Mouse (Mus musculus) hindbrain, embryonic 14.5 days (tissue): Measurements from ENCODE around the gene Pacs1. TPM values are rescaled to one million over a fixed set of nuclear protein-coding genes. Genes with fewer than 3 reads are reported as not detected.

Experiments
- ATAC-seq: fragments of 200-750 bp; cut with Nextera tagmentation; 2 replicates; pipeline ENCODE4 v1.8.0; 2017; ENCODE audit warnings: moderate number of reproducible peaks, mild to moderate bottlenecking, moderate TSS enrichment, moderate library complexity; ENCODE audit not compliant: low FRiP score
- DNase-seq: peaks from one replicate; pipeline ENCODE4 v3.0.0-alpha.2; 2015; ENCODE audit warnings: low spot score
- H3K27ac ChIP-seq: fragments of 300-500 bp; sonication (generic); 2 replicates; pipeline ENCODE4 v1.5.1; 2014; ENCODE audit warnings: mild to moderate bottlenecking, moderate library complexity
- H3K27me3 ChIP-seq: fragments of 300-500 bp; sonication (generic); 2 replicates; pipeline ENCODE4 v1.6.1; 2014; ENCODE audit warnings: mild to moderate bottlenecking, low read length, mixed read lengths; ENCODE audit not compliant: control insufficient read depth, insufficient read depth
- H3K36me3 ChIP-seq: fragments of 300-500 bp; sonication (generic); replicated peaks from 2 replicates; pipeline ENCODE4 v1.6.1; 2014; ENCODE audit not compliant: control insufficient read depth, insufficient read depth
- H3K4me1 ChIP-seq: fragments of 300-500 bp; sonication (generic); replicated peaks from 2 replicates; pipeline ENCODE4 v1.6.1; 2014; ENCODE audit warnings: antibody characterized with exemption, low read length, mixed read lengths; ENCODE audit not compliant: control insufficient read depth, insufficient read depth
- H3K4me2 ChIP-seq: fragments of 300-500 bp; sonication (generic); replicated peaks from 2 replicates; pipeline ENCODE4 v1.6.1; 2014; ENCODE audit warnings: mild to moderate bottlenecking, moderate library complexity
- H3K4me3 ChIP-seq: fragments of 300-500 bp; sonication (generic); replicated peaks from 2 replicates; pipeline ENCODE4 v1.5.1; 2014; ENCODE audit warnings: mild to moderate bottlenecking, low read length
- H3K9ac ChIP-seq: fragments of 300-500 bp; sonication (generic); 2 replicates; pipeline ENCODE4 v1.6.1; 2014
- H3K9me3 ChIP-seq: fragments of 300-500 bp; sonication (generic); 2 replicates; pipeline ENCODE4 v1.6.1; 2016; ENCODE audit warnings: low read length; ENCODE audit not compliant: control insufficient read depth
- WGBS: fragments of 180-500 bp; shearing (Covaris S2); extraction: QIAGEN DNeasy Blood & Tissue Kit; methylation state at CpG from one replicate; pipeline ENCODE4 v1.1.7; 2014; 5-methylcytosine and 5-hydroxymethylcytosine counted together
- polyA plus RNA-seq: library from polyadenylated mRNA; unstranded; fragments of >200 nt; fragmentation: Nextera tagmentation; extraction: Ambion mirVana; gene quantifications from 2 replicates; pipeline ENCODE4 v1.2.1, GENCODE M21; 2014

The Pacs1 gene
- polyA plus RNA-seq, 1 experiment from 2014 or later = 54.3 TPM

DNA sequence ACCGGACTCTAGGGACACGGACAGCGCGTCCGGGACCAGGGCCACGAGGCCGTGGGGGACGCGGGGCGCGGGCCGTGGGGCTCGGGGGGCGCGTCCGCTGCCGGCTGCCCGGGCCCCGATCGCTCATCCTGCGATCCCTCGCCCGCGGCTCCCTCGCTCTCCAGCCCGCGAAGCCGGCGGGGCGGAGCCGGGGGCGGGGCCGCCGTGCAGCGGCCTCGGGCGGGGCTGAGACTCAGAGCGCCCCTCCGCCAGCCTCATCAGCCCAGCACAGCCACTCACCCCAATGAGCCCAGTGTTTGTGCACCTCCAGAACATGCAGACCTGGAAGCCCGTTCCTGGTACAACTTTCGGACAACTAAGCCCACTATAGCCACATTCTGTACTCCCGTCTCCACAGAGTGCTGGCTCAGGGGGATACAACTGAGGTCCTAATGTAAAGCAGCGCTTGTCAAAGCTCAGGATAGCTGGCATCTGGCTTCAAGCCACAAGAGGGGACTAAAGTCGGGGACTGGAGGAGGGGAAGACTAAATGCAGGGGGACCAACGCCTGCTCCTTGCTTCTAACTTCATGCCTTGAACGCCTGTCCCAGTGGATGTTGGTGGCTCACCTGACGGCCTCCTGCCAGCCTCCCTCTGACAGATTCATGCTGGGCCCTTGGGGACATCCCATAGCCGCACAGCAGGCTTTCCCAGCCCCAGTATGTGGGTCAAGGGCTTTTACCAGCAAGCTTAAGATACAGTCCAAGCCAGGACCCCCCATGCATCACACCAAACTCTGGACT is 174.4 kb downstream of the Pacs1 start, which contains the start of gene Cnih2:
TSS of gene Cnih2 (minus strand) at position 159 of the 781 bp plus-strand sequence.
- peak within 1 kb of the TSS; percentile 99 for H3K9ac ChIP-seq
- peak within 1 kb of the TSS; percentile 56 for H3K4me2 ChIP-seq
- H3K4me1 ChIP-seq = peaks cover 43% of the 10 kb centered on the region
- peak within 1 kb of the TSS; percentile 96 for H3K27ac ChIP-seq
- peak; percentile 70 for ATAC-seq
- peak within 1 kb of the TSS; percentile 69 for H3K4me3 ChIP-seq
- H3K36me3 ChIP-seq = peaks cover 48% of the 10 kb centered on the region
- no peaks in the 10 kb centered on the region for H3K9me3 ChIP-seq
- no peaks in the 10 kb centered on the region for H3K27me3 ChIP-seq
- peak; percentile 79 for DNase-seq
- 1% methylated on average over 21 of the region's 48 CpGs for WGBS

DNA sequence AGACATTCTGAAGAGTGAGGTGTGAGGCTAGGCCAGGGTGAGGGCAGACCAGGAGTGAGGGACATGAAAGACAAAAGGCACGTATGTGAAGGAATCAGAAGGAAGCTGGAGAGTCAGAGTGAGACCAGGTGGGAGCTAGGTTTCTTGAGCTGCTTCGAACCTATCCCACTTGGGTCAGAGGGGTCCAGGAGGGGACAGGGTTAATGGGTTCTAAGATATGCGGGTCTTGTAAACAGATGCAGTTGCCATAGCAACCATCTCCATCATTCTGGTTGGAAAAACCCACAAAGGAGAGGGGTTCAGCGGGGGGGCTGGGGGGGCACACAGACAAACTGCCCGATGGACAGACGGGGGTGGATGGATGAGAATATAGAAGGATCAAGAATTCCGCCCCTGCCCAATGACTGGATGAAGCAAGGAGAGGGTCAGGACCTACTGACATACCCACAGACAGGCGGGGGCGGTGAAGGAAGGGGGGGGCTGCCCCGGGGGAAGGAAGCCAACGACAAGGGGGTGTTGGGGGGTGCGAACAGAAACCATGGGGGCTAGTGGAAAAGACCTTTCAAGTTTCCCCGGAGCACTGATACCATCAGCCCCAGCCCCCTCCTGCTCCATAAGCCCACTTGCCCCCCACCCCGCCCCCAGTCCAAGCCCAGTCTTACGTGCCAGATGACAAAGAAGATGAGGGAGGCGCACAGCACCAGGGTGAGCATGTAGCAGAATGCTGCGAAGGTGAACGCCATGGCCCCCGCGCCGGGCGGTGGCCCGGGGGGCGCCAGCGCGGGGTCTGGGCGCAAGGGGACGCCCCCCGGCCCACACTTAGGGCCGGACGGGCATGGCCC is 175.2 kb downstream of the Pacs1 start:
- peaks cover 49% of the 10 kb centered on the region for H3K4me1 ChIP-seq
- no peaks in the 10 kb centered on the region for H3K27me3 ChIP-seq
- peak overlapping the region; percentile 96 for H3K27ac ChIP-seq
- H3K36me3 ChIP-seq = peaks cover 48% of the 10 kb centered on the region
- H3K4me2 ChIP-seq = peak overlapping the region; percentile 56
- peak overlapping the region; percentile 69 for H3K4me3 ChIP-seq
- DNase-seq (peak; percentile 58), ATAC-seq (peak; percentile 15; the same call in 1 of the 2 replicates)
- no peaks in the 10 kb centered on the region for H3K9me3 ChIP-seq
- 1% methylated on average over 28 of the region's 31 CpGs for WGBS
- H3K9ac ChIP-seq = peak overlapping the region; percentile 99

DNA sequence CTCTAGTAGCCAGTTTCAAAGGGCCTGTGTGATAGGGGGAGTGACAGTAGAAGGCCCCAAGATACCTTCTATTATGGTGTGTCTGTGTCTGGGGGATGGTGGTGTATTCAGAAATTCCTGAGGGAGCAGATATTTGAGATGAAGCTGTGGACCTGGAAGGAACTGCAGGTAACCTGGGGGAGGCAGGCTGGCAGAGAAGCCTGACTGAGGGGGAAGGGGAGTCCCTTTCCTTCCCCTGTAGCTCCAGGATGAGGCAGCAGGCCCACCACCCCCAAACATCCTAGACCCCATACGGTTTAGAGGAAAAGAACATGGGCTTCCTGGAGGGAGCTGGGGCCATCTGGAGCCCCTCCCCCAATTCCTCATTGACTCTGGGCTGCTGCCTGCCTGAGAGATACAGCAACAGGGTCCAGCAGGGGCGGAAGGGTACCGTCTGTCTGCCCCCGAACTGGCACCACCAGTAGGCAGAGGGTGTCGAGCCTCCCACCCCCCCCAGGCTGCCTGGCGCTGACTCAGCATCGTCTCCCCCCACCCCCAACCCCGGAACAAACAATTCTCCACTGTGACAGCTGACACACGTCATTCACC is 176.9 kb downstream of the Pacs1 start:
- Histone ChIP-seq H3K27me3 (no peaks in the 10 kb centered on the region), H3K9me3 (no peaks in the 10 kb centered on the region), H3K9ac (peak overlapping the region; percentile 99), H3K4me1 (peaks cover 49% of the 10 kb centered on the region), H3K4me3 (peak overlapping the region; percentile 69), H3K27ac (peak overlapping the region; percentile 96), H3K36me3 (peaks cover 48% of the 10 kb centered on the region), H3K4me2 (peak overlapping the region; percentile 56)
- ATAC-seq = no peak
- 6% methylated on average over 9 of the region's 9 CpGs for WGBS
- no peak for DNase-seq

DNA sequence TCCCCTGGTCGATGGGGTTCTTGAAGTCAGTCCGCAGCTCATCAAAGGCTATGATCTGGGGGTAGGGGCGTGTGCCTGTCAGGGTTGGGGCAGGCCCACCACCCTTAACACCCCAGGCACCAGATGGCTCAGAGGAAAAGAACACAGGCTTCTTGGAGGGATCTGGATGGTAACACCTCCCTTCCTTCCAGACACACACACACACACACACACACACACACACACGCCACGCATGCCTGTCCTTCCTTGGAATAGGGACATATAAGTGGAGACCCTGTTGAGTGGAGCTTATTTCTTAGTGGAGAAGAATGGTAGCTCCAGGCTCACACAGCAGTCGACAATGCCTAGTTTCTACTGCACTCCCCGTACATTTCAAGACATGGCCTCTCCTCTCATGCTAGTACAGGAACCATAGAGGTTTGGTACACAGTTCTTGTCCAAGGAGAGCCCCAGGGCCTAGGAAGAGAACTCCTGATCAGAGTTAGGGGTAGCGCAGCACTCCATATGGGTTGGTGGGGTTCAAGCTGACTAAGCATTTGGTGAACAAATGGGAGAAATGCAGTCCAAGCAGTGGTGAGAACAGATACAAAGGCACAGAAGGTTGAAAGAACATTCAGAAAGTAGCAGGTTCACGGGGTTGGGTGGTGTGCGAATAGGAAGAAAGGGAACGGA is 178.0 kb downstream of the Pacs1 start:
- H3K9ac ChIP-seq = peak overlapping the region; percentile 99
- H3K36me3 ChIP-seq = peaks cover 46% of the 10 kb centered on the region
- no peaks in the 10 kb centered on the region for H3K27me3 ChIP-seq
- peak overlapping the region; percentile 96 for H3K27ac ChIP-seq
- no peak for ATAC-seq
- no peak for DNase-seq
- peak overlapping the region; percentile 56 for H3K4me2 ChIP-seq
- H3K9me3 ChIP-seq = no peaks in the 10 kb centered on the region
- peak overlapping the region; percentile 69 for H3K4me3 ChIP-seq
- H3K4me1 ChIP-seq = peaks cover 49% of the 10 kb centered on the region
- WGBS = 26% methylated on average over 11 of the region's 11 CpGs

DNA sequence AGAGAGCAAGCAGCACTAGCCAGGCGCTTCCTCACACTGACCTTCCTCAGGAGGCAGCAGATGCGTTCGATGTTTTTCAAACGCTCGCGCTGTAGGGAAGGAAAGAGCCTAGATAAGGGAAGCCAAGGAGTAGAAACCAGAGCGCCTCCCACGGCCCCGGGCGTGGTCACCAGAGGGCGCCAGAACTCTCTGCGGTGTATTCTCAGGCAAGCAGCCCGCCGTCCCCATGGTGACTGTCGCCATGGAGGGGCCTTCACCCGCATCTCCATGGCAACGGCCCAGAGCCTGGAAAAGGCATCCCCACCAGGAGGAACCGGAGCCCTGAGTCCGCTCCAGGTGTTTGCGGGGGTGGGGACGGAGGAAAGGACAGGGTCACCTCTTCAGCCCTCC is 178.7 kb downstream of the Pacs1 start:
- H3K36me3 ChIP-seq = peaks cover 40% of the 10 kb centered on the region
- peak overlapping the region; percentile 56 for H3K4me2 ChIP-seq
- H3K4me1 ChIP-seq = peaks cover 52% of the 10 kb centered on the region
- under 1% methylated on average over 20 of the region's 21 CpGs for WGBS
- H3K27ac ChIP-seq = peak overlapping the region; percentile 96
- H3K27me3 ChIP-seq = no peaks in the 10 kb centered on the region
- DNase-seq (peak; percentile 93), ATAC-seq (peak; percentile 51)
- peak overlapping the region; percentile 69 for H3K4me3 ChIP-seq
- no peaks in the 10 kb centered on the region for H3K9me3 ChIP-seq
- H3K9ac ChIP-seq = peak overlapping the region; percentile 99

DNA sequence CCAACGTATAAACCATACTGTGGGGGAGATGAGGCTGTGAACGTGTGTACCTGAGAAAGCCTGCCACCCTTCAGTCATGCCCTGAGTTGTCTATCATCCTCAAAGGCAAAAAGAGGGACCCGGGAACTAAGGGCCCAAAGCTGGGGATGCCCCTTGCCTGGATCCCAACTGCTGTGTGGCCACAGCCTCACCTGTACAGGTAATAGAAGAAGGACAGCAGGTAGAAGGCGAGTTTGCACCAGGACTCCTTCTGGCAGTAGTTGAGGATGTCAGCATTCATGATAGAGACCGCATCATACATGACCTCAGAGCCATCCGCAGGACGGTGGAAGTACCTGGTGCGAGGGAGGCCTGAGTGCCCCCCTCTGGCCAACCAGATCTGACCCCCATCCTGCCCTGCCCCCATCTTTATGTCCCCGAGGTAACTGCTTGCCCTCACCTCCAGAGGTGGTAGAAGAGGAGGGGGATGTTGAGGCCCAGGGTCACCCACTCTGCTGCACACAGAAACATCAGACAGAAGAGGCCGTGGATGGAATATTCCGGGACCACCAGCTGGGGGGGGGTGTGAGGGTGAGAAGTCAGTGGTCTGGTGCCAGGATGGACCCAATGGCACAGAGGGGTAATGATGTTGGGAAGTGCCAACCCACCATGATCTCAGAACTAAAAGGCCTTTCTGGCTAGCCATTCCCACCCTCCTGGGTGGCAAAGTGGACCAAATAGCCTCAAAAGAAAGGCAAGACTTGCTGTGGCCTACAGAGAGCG is 179.3 kb downstream of the Pacs1 start:
- H3K36me3 ChIP-seq = peaks cover 40% of the 10 kb centered on the region
- peaks cover 50% of the 10 kb centered on the region for H3K4me1 ChIP-seq
- peak overlapping the region; percentile 50 for H3K9ac ChIP-seq
- H3K4me2 ChIP-seq = peak overlapping the region; percentile 56
- H3K27ac ChIP-seq = peak overlapping the region; percentile 96
- no peaks in the 10 kb centered on the region for H3K27me3 ChIP-seq
- H3K9me3 ChIP-seq = no peaks in the 10 kb centered on the region
- WGBS = 77% methylated on average over 12 of the region's 12 CpGs
- DNase-seq = no peak
- ATAC-seq = no peak
- peak overlapping the region; percentile 69 for H3K4me3 ChIP-seq

DNA sequence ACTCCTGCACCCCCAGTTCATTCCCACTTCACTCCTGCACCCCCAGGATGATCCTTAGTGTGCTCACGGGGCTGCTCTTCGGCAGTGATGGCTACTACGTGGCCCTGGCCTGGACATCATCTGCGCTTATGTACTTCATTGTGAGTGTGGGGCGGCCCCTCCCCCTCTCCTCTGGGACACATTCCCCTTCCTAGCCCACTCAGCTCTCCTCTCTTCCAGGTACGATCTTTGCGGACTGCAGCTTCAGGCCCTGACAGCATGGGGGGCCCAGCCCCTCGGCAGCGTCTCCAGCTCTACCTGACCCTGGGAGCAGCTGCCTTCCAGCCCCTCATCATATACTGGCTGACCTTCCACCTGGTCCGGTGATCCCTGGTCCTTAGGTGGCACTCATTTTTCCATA is 180.8 kb downstream of the Pacs1 start:
- H3K36me3 ChIP-seq = peaks cover 40% of the 10 kb centered on the region
- no peak overlapping the region for H3K27ac ChIP-seq
- H3K4me2 ChIP-seq = no peak overlapping the region
- no peak for ATAC-seq
- H3K4me1 ChIP-seq = peaks cover 52% of the 10 kb centered on the region
- WGBS = 84% methylated on average over 10 of the region's 10 CpGs
- H3K9ac ChIP-seq = peak overlapping the region; percentile 26; the same call in 1 of the 2 replicates
- DNase-seq = no peak
- no peaks in the 10 kb centered on the region for H3K9me3 ChIP-seq
- H3K4me3 ChIP-seq = no peak overlapping the region
- H3K27me3 ChIP-seq = no peaks in the 10 kb centered on the region

DNA sequence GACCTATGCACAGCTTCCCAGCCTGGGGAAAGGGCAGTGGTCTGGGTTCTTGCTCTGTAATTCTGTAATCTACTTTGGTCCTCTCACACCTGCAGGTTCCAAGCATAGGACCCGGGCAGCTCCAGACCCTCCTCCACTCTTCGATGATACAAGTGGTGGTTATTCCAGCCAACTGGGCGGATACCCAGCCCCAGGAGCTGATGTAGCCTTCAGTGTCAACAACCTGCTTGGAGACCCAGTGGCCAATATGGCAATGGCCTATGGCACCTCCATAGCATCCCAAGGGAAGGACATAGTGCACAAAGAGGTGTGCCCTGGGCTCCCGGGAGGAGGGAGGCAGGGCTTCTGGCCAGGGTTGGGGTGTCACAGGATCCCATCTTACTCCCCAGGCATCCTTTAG is 183.6 kb downstream of the Pacs1 start:
- Histone ChIP-seq H3K4me2 (peak overlapping the region; percentile 69), H3K27me3 (peaks cover 20% of the 10 kb centered on the region), H3K4me3 (peak overlapping the region; percentile 80), H3K36me3 (peaks cover 40% of the 10 kb centered on the region), H3K27ac (no peak overlapping the region), H3K9ac (peak overlapping the region; percentile 73; the same call in 1 of the 2 replicates), H3K4me1 (peaks cover 28% of the 10 kb centered on the region), H3K9me3 (no peaks in the 10 kb centered on the region)
- no peak for ATAC-seq
- 89% methylated on average over 4 of the region's 4 CpGs for WGBS
- DNase-seq = no peak
